Mouse (Mus musculus) ES-E14 (cell line): ENCODE results near the gene Scmh1. TPM values are rescaled to one million over a fixed set of nuclear protein-coding genes. Genes with fewer than 3 reads are reported as not detected.

Source experiments
- DNase-seq: peaks from one replicate; pipeline ENCODE4 v3.0.0-alpha.2; 2013; ENCODE audit warnings: low read depth, low spot score
- H3K27ac ChIP-seq: 2 replicates; pipeline ENCODE4 v1.5.1; 2012; ENCODE audit warnings: low read depth, mild to moderate bottlenecking, low read length, moderate library complexity, mixed read lengths; ENCODE audit not compliant: poor library complexity, insufficient read depth, severe bottlenecking
- H3K36me3 ChIP-seq: 2 replicates; pipeline ENCODE4 v1.6.1; 2012; ENCODE audit warnings: mild to moderate bottlenecking, low read length, moderate library complexity, mixed read lengths; ENCODE audit not compliant: control insufficient read depth, poor library complexity, insufficient read depth, severe bottlenecking
- H3K4me1 ChIP-seq, 2 experiments: fragments of 150-350 bp in 1 of 2; sonication (generic) in 1 of 2; 2 replicates each; pipeline ENCODE4 v1.6.1; 2012; ENCODE audit warnings: low read length in 2 of 2, mild to moderate bottlenecking in 1 of 2, mixed read lengths in 1 of 2; ENCODE audit not compliant: control insufficient read depth in 2 of 2, insufficient read depth in 2 of 2, poor library complexity in 1 of 2
- H3K4me3 ChIP-seq, 2 experiments: fragments of 150-350 bp in 1 of 2; sonication (generic) in 1 of 2; 2 replicates each; pipeline ENCODE4 v1.5.1; 2012; ENCODE audit warnings: low read length in 2 of 2, low read depth in 1 of 2, mild to moderate bottlenecking in 1 of 2, mixed read lengths in 1 of 2; ENCODE audit not compliant: insufficient read depth in 1 of 2, poor library complexity in 1 of 2, severe bottlenecking in 1 of 2
- H3K9ac ChIP-seq: 2 replicates; pipeline ENCODE4 v1.6.1; 2012; ENCODE audit warnings: low read depth, mild to moderate bottlenecking, low read length, mixed read lengths; ENCODE audit not compliant: poor library complexity, insufficient read depth, severe bottlenecking
- H3K9me3 ChIP-seq: fragments of 150-350 bp; sonication (generic); 2 replicates; pipeline ENCODE4 v1.6.1; 2012; ENCODE audit warnings: low read depth, mild to moderate bottlenecking, low read length; ENCODE audit not compliant: control insufficient read depth, insufficient read depth
- CHD2 ChIP-seq: IDR thresholded peaks from 2 replicates; pipeline ENCODE4 v1.6.1; 2014; ENCODE audit warnings: mild to moderate bottlenecking, low read depth, low read length, inconsistent platforms
- HCFC1 ChIP-seq: IDR thresholded peaks from 2 replicates; pipeline ENCODE4 v1.6.1; 2012; ENCODE audit warnings: low read length, inconsistent platforms, borderline replicate concordance; ENCODE audit not compliant: insufficient read depth
- MAFK ChIP-seq: IDR thresholded peaks from 2 replicates; pipeline ENCODE4 v1.6.1; 2014; ENCODE audit warnings: mild to moderate bottlenecking, low read depth, low read length, inconsistent platforms; ENCODE audit not compliant: insufficient read depth
- ZC3H11A ChIP-seq: IDR thresholded peaks from 2 replicates; pipeline ENCODE4 v1.6.1; 2012; ENCODE audit warnings: low read depth, mild to moderate bottlenecking, inconsistent platforms, low read length, borderline replicate concordance
- ZNF384 ChIP-seq: IDR thresholded peaks from 2 replicates; pipeline ENCODE4 v1.6.1; 2012; ENCODE audit warnings: low read depth, low read length, inconsistent platforms
- in situ Hi-C, 2 experiments: fragments of 600-800 bp; cut with MboI; formaldehyde crosslinking; loops; one replicate each; pipeline ENCODE4 v1.15.1; 2025; ENCODE audit warnings: low sequenced_read_pairs in 2 of 2, inconsistent platforms in 1 of 2; ENCODE audit not compliant: unreplicated experiment in 2 of 2
- total RNA-seq: library from RNA; depleted of rRNA; stranded (reverse); fragments of 300-350 nt; gene quantifications from 2 replicates; pipeline ENCODE4 v1.2.3, GENCODE M21; 2012

The Scmh1 gene
- total RNA-seq, 1 experiment, result 8.6 TPM

GRCm38 (mm10) chr4:120368031-120368430, 37.0 kb upstream of the Scmh1 start:
- no peak overlapping the region for H3K9ac ChIP-seq
- H3K36me3 ChIP-seq, result no peaks in the 10 kb centered on the region
- peaks cover 0 to 10% of the 10 kb centered on the region in 2 experiments; a peak in 1 of 4 replicates for H3K4me1 ChIP-seq
- H3K27ac ChIP-seq, result no peak overlapping the region
- H3K4me3 ChIP-seq, result no peak overlapping the region
- H3K9me3 ChIP-seq, result no peaks in the 10 kb centered on the region
- no peak for DNase-seq
- no peak for TF ChIP-seq ZC3H11A
- TF ChIP-seq ZNF384, result no peak
- TF ChIP-seq HCFC1, result no peak
- TF ChIP-seq MAFK, result no peak
- TF ChIP-seq CHD2, result no peak
- in situ Hi-C loops, result loop anchor here in 1 of 2 experiments (25.0 kb wide), 1 partner anchor 131 kb away; no protein-coding TSS in a partner anchor

GRCm38 (mm10) chr4:120368663-120369062, 36.4 kb upstream of the Scmh1 start:
- Histone ChIP-seq H3K9ac (no peak overlapping the region), H3K27ac (no peak overlapping the region), H3K9me3 (no peaks in the 10 kb centered on the region), H3K4me1 (peaks cover 0 to 10% of the 10 kb centered on the region in 2 experiments; a peak in 1 of 4 replicates), H3K36me3 (no peaks in the 10 kb centered on the region), H3K4me3 (no peak overlapping the region)
- TF ChIP-seq HCFC1, result no peak
- TF ChIP-seq MAFK, result no peak
- TF ChIP-seq ZNF384, result no peak
- peak; percentile 51; the same call in 1 of the 2 replicates for TF ChIP-seq ZC3H11A
- no peak for TF ChIP-seq CHD2
- in situ Hi-C loops, result loop anchor here in 1 of 2 experiments (25.0 kb wide), 1 partner anchor 131 kb away; no protein-coding TSS in a partner anchor
- DNase-seq, result no peak

- Histone ChIP-seq H3K4me1 (peaks cover 0 to 10% of the 10 kb centered on the region in 2 experiments; a peak in 1 of 4 replicates), H3K27ac (no peak overlapping the region), H3K4me3 (no peak overlapping the region), H3K9me3 (no peaks in the 10 kb centered on the region), H3K36me3 (no peaks in the 10 kb centered on the region), H3K9ac (no peak overlapping the region)
- TF ChIP-seq CHD2 (no peak), ZC3H11A (no peak)
- DNase-seq, result no peak
- in situ Hi-C loops, result loop anchor here in 1 of 2 experiments (25.0 kb wide), 1 partner anchor 132 kb away; no protein-coding TSS in a partner anchor
Observed at GRCm38 (mm10) chr4:120369156-120369555, 35.9 kb upstream of the Scmh1 start.

DNA sequence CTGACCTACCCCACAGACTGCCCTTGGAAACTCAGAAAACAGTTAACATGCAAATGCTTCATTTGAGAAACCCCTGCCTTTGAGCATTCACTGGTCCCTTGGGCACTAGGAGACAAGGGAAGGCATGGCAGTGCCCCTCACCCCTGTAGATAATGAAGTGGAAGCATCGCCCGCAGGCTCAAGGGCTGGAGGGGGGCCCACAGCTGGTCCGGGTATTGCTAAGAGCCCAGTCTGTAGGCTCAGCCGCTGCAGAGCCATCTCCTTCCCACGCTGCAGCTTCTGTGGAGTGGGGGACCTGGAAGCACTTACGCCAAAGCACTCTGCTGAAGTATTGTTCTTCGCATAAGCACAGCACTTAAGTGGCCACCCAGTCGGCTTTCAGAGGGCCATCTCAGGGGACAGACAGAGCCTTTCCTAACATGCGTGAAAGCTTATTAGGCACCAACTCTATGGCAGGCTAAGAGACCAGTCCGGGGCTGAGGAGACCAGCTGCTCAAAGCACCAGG, 35.2 kb upstream of the Scmh1 start:
- Histone ChIP-seq H3K27ac (no peak overlapping the region), H3K4me1 (peaks cover 0 to 7% of the 10 kb centered on the region in 2 experiments; a peak in 1 of 4 replicates), H3K9ac (no peak overlapping the region), H3K36me3 (no peaks in the 10 kb centered on the region), H3K9me3 (no peaks in the 10 kb centered on the region), H3K4me3 (no peak overlapping the region)
- in situ Hi-C loops, result loop anchor here in 1 of 2 experiments (25.0 kb wide), 1 partner anchor 133 kb away; no protein-coding TSS in a partner anchor
- DNase-seq, result no peak
- TF ChIP-seq ZC3H11A (no peak), HCFC1 (no peak), CHD2 (no peak), ZNF384 (no peak), MAFK (no peak)
